Mouse (Mus musculus) brain, embryonic 14.5 days (tissue): ENCODE measurements around the gene Olfr551. TPM values are rescaled to one million over a fixed set of nuclear protein-coding genes. Genes with fewer than 3 reads are reported as not detected.
"Not testable (repeated sequence)": the region's sequence is repeated elsewhere in the genome, so short reads cannot be mapped to it uniquely, and the experiment has no call there.

Experiments
- DNase-seq: peaks from one replicate; pipeline ENCODE4 v3.0.0-alpha.2; 2011; ENCODE audit warnings: low read depth
- CTCF ChIP-seq: fragments of 200-500 bp; IDR thresholded peaks from 2 replicates; pipeline ENCODE4 v1.5.1; 2012; ENCODE audit warnings: inconsistent platforms, mild to moderate bottlenecking, moderate library complexity, borderline replicate concordance; ENCODE audit not compliant: insufficient read depth, insufficient read length; ENCODE audit errors: extremely low read depth
- POLR2A ChIP-seq: fragments of 200-500 bp; IDR thresholded peaks from 2 replicates; pipeline ENCODE4 v1.6.1; 2012; ENCODE audit warnings: mild to moderate bottlenecking, inconsistent platforms, borderline replicate concordance; ENCODE audit not compliant: poor library complexity, insufficient read depth, insufficient read length, severe bottlenecking; ENCODE audit errors: extremely low read depth
- polyA plus RNA-seq: library from polyadenylated mRNA; depleted of rRNA; stranded (reverse); fragments of >200 nt; gene quantifications from 2 replicates; pipeline ENCODE4 v1.2.3, GENCODE M21; 2012; rRNA removed

Gene Olfr551
- polyA plus RNA-seq = not detected in 2 replicates

GRCm38 (mm10) chr7:102591786-102592185, at the start of gene Olfr551:
TSS of gene Olfr551 (minus strand) at chr7:102591886.
- no peak for DNase-seq
- TF ChIP-seq POLR2A (no peak), CTCF (no peak)

GRCm38 (mm10) chr7:102638132-102638531, 46.4 kb upstream of the Olfr551 start, which contains the start of gene Olfr554:
TSS of gene Olfr554 (plus strand) at chr7:102638432.
- no peak for TF ChIP-seq CTCF
- TF ChIP-seq POLR2A = no peak
- DNase-seq = no peak

DNA sequence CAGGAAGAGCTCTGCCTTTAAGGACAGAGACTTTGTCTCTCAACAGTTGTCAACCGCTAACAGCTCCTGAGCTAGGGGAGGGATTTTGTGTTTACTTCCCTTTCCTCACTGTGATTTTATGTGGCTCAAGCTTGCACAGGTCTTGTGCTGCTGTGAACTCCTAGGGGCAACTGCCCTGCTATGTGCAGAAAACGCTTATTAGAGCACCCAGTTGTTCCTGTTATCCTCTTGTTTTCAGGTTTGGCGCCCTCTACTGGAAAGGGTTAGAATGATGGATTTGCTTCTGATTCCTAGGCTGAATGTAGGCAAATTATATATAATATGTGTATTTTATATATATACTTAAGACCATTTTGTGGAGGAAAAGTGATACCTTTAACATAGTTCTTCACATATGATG, 45.0 kb upstream of the Olfr551 start:
- no peak for TF ChIP-seq POLR2A
- TF ChIP-seq CTCF = peak; percentile 16; the same call in 1 of the 2 replicates

DNA sequence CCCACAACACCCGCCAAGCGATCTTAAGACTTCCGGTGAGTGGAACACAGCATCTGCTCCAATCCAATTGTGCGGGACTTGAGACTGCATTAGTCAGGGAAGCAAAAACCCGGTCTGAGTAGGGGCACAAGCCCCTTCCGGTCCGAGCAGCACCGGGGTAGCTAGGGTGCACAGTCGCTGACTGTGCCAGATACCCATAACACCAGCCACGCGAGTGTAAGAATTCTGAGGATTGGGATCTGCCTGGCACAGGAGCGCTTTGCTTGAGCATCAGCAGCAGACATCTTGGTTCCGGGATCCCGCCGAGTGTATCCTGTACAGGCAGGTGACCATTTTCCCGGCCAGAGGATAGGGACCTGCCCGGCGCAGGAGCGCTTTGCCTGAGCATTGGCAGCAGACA, 28.7 kb upstream of the Olfr551 start:
- not testable (repeated sequence) for DNase-seq

More for the DNA sequence above, 45.0 kb upstream of the Olfr551 start:
- DNase-seq = peak; percentile 47

GRCm38 (mm10) chr7:102619608-102620007, 27.9 kb upstream of the Olfr551 start:
- DNase-seq = peak; percentile 25
- TF ChIP-seq CTCF (no peak), POLR2A (no peak)

GRCm38 (mm10) chr7:102618118-102618517, 26.4 kb upstream of the Olfr551 start, which contains the start of gene Olfr553:
TSS of gene Olfr553 (minus strand) at chr7:102618218.
- DNase-seq = no peak
- TF ChIP-seq POLR2A (no peak), CTCF (no peak)

DNA sequence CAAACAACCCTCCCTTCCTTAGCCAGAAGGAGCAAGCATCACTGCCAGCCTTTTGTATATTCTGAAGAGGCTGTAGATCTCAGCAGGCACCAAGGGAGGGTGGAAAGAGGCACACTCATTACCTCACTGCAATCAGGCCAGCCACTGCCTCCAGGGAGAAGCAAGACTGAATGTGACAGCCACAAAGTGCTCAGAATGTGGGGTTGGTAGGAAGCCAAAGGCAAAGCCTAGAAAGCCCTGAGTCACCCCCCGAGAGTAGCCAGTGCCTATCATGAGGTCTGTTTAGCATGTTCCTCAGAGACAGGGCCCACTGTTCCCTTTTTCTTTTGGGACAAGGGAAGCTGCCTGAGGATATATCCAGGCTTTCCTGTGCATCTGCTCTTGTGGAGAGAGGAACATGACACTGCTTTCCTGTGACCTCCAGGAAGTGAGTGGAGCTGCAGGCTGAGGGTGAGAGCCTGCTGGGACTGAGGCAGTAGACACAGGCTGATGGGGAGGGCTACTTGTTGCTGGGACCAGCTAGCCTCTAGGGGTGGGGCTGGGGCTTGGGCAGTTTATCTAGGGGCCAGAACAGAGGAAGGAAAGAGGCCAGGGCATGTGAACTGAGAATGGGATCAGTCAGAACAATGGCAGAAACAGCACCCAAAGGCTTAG, 5.8 kb upstream of the Olfr551 start, which contains the start of gene Olfr552:
Olfr552 (plus strand) TSS at position 393 of the 654 bp plus-strand sequence.
- no peak for TF ChIP-seq CTCF
- no peak for TF ChIP-seq POLR2A
- no peak for DNase-seq

DNA sequence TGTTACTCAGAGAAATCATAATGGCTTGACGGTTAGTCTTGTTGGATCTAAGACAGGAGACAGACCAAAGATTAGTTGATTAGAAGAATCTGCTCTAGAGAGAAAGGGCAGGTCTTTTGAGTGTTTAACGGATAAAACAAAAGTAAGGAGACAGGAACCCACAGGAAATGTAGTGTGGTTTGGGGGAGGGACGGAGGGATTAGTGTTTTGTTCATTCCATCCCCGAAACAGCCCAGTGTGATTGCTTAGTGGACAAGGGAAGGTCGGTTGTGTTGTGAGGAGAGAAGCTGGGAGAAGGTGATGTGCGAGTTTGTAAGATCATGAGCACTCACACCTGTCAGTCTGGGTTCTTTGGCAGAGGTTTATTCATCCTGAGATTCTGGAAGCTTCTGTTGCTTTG, 15.7 kb downstream of the Olfr551 start:
- no peak for TF ChIP-seq CTCF
- TF ChIP-seq POLR2A = no peak
- no peak for DNase-seq

GRCm38 (mm10) chr7:102573174-102573830, 18.4 kb downstream of the Olfr551 start:
- DNase-seq = peak; percentile 59

GRCm38 (mm10) chr7:102571142-102571541, 20.5 kb downstream of the Olfr551 start, which contains the start of gene Olfr550:
TSS of gene Olfr550 (plus strand) at chr7:102571442.
- TF ChIP-seq CTCF = no peak
- TF ChIP-seq POLR2A = no peak
- no peak for DNase-seq

More at GRCm38 (mm10) chr7:102573174-102573830, 18.4 kb downstream of the Olfr551 start:
- no peak for TF ChIP-seq CTCF
- TF ChIP-seq POLR2A = no peak

GRCm38 (mm10) chr7:102566219-102566618, 25.5 kb downstream of the Olfr551 start:
- DNase-seq = no peak
- TF ChIP-seq POLR2A = no peak
